Mouse (Mus musculus): ENCODE measurements around the gene Bhlhe41. TPM values are rescaled to one million over a fixed set of nuclear protein-coding genes. Genes with fewer than 3 reads are reported as not detected.

Gene Bhlhe41
- polyA plus RNA-seq, 2 experiments = 0.07 to 0.13 TPM

- Histone ChIP-seq H3K27me3 (ENCODE audit: control insufficient read depth, insufficient read depth, low read length) (no peaks in the 10 kb centered on the region), H3K4me2 (ENCODE audit: low read depth) (no peak overlapping the region)
Measured at GRCm38 (mm10) chr6:145846076-145846475, 19.3 kb downstream of the Bhlhe41 start.

GRCm38 (mm10) chr6:145845611-145846010 lies 19.7 kb downstream of the Bhlhe41 start:
- Histone ChIP-seq H3K9me3 (ENCODE audit: control insufficient read depth, low read length) (no peaks in the 10 kb centered on the region), H3K4me1 (replicated peaks; ENCODE audit: control insufficient read depth in 2 of 2, insufficient read depth in 2 of 2, low read length in 1 of 2) (no peaks in the 10 kb centered on the region), H3K9ac (replicated peaks) (no peak overlapping the region), H3K4me3 (ENCODE audit: insufficient read depth in 1 of 2, low read depth in 2 of 2, low read length in 2 of 2) (no peak overlapping the region), H3K36me3 (replicated peaks; ENCODE audit: control insufficient read depth, insufficient read depth, low read depth) (no peaks in the 10 kb centered on the region), H3K27ac (no peak overlapping the region), H3K27me3 (ENCODE audit: control insufficient read depth, insufficient read depth, low read length) (no peaks in the 10 kb centered on the region), H3K4me2 (ENCODE audit: low read depth) (no peak overlapping the region)
- 39% methylated on average over 5 of the region's 5 CpGs for WGBS (ENCODE audit: insufficient replicate concordance)
- DNase-seq (ENCODE audit: low read depth in 3 of 3, low spot score in 3 of 3) = no peak
- TF ChIP-seq CTCF (IDR thresholded peaks at IDR 0.05; ENCODE audit: low read depth) = no peak
- TF ChIP-seq EP300 (IDR thresholded peaks at IDR 0.05; ENCODE audit: low read depth) = no peak
- no peak for ATAC-seq (ENCODE audit: insufficient read depth)

More at GRCm38 (mm10) chr6:145846076-145846475, 19.3 kb downstream of the Bhlhe41 start:
- no peak for TF ChIP-seq EP300 (IDR thresholded peaks at IDR 0.05; ENCODE audit: low read depth)
- no peak for TF ChIP-seq CTCF (IDR thresholded peaks at IDR 0.05; ENCODE audit: low read depth)
- ATAC-seq (ENCODE audit: insufficient read depth) (no peak), DNase-seq (ENCODE audit: low read depth in 3 of 3, low spot score in 3 of 3) (no peak)
- Histone ChIP-seq H3K9me3 (ENCODE audit: control insufficient read depth, low read length) (no peaks in the 10 kb centered on the region), H3K27ac (no peak overlapping the region), H3K36me3 (replicated peaks; ENCODE audit: control insufficient read depth, insufficient read depth, low read depth) (no peaks in the 10 kb centered on the region), H3K4me1 (replicated peaks; ENCODE audit: control insufficient read depth in 2 of 2, insufficient read depth in 2 of 2, low read length in 1 of 2) (no peaks in the 10 kb centered on the region), H3K4me3 (ENCODE audit: insufficient read depth in 1 of 2, low read depth in 2 of 2, low read length in 2 of 2) (no peak overlapping the region), H3K9ac (replicated peaks) (no peak overlapping the region)
- WGBS (ENCODE audit: insufficient replicate concordance) = 48% methylated on average over 1 of the region's 1 CpGs

GRCm38 (mm10) chr6:145835359-145835758 lies 30.0 kb downstream of the Bhlhe41 start:
- no peak overlapping the region for H3K9ac ChIP-seq (replicated peaks)
- H3K36me3 ChIP-seq (replicated peaks; ENCODE audit: control insufficient read depth, insufficient read depth, low read depth) = no peaks in the 10 kb centered on the region
- no peaks in the 10 kb centered on the region for H3K9me3 ChIP-seq (ENCODE audit: control insufficient read depth, low read length)
- H3K4me2 ChIP-seq (ENCODE audit: low read depth) = no peak overlapping the region
- 8% methylated on average over 6 of the region's 6 CpGs for WGBS (ENCODE audit: insufficient replicate concordance)
- no peak overlapping the region for H3K27ac ChIP-seq
- no peak for ATAC-seq (ENCODE audit: insufficient read depth)
- no peaks in the 10 kb centered on the region for H3K4me1 ChIP-seq (replicated peaks; ENCODE audit: control insufficient read depth in 2 of 2, insufficient read depth in 2 of 2, low read length in 1 of 2)
- no peak overlapping the region for H3K4me3 ChIP-seq (ENCODE audit: insufficient read depth in 1 of 2, low read depth in 2 of 2, low read length in 2 of 2)
- no peak for DNase-seq (ENCODE audit: low read depth in 3 of 3, low spot score in 3 of 3)
- H3K27me3 ChIP-seq (ENCODE audit: control insufficient read depth, insufficient read depth, low read length) = no peaks in the 10 kb centered on the region
- TF ChIP-seq EP300 (IDR thresholded peaks at IDR 0.05; ENCODE audit: low read depth) (no peak), CTCF (IDR thresholded peaks at IDR 0.05; ENCODE audit: low read depth) (no peak)

DNA sequence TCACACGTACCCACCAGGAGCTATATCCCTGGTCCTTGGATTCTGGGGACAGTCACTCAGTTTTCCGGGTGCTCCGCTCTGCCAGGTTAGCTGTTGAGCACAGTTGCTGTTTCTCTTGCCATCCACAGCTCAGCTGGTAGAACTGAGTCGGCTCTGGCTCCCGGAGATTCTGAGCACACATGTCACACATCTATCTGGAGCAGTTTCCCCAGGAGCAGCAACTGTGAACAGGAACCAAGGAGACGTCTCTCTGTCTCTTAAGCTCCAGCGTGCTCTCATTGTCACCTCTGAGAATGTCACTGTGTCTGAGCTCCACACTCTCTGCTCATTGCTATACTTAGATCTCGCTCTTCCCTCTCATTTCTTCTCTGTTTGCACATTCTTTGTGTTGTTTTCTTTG lies 32.4 kb downstream of the Bhlhe41 start:
- DNase-seq (ENCODE audit: low read depth in 3 of 3, low spot score in 3 of 3) (no peak), ATAC-seq (ENCODE audit: insufficient read depth) (no peak)
- 65% methylated on average over 8 of the region's 8 CpGs for WGBS (ENCODE audit: insufficient replicate concordance)
- H3K4me1 ChIP-seq (replicated peaks; ENCODE audit: control insufficient read depth in 2 of 2, insufficient read depth in 2 of 2, low read length in 1 of 2) = peaks cover 0 to 3% of the 10 kb centered on the region in 2 experiments; a peak in 1 of 4 replicates
- no peak overlapping the region for H3K9ac ChIP-seq (replicated peaks)
- TF ChIP-seq CTCF (IDR thresholded peaks at IDR 0.05; ENCODE audit: low read depth) (no peak), EP300 (IDR thresholded peaks at IDR 0.05; ENCODE audit: low read depth) (no peak)
- no peak overlapping the region for H3K27ac ChIP-seq
- no peaks in the 10 kb centered on the region for H3K27me3 ChIP-seq (ENCODE audit: control insufficient read depth, insufficient read depth, low read length)
- no peaks in the 10 kb centered on the region for H3K36me3 ChIP-seq (replicated peaks; ENCODE audit: control insufficient read depth, insufficient read depth, low read depth)
- no peak overlapping the region for H3K4me3 ChIP-seq (ENCODE audit: insufficient read depth in 1 of 2, low read depth in 2 of 2, low read length in 2 of 2)
- H3K4me2 ChIP-seq (ENCODE audit: low read depth) = no peak overlapping the region
- no peaks in the 10 kb centered on the region for H3K9me3 ChIP-seq (ENCODE audit: control insufficient read depth, low read length)

- Histone ChIP-seq H3K27ac (no peak overlapping the region), H3K9me3 (ENCODE audit: control insufficient read depth, low read length) (no peaks in the 10 kb centered on the region), H3K27me3 (ENCODE audit: control insufficient read depth, insufficient read depth, low read length) (no peaks in the 10 kb centered on the region), H3K4me3 (ENCODE audit: insufficient read depth in 1 of 2, low read depth in 2 of 2, low read length in 2 of 2) (no peak overlapping the region), H3K4me2 (ENCODE audit: low read depth) (no peak overlapping the region), H3K36me3 (replicated peaks; ENCODE audit: control insufficient read depth, insufficient read depth, low read depth) (no peaks in the 10 kb centered on the region), H3K9ac (replicated peaks) (no peak overlapping the region), H3K4me1 (replicated peaks; ENCODE audit: control insufficient read depth in 2 of 2, insufficient read depth in 2 of 2, low read length in 1 of 2) (peaks cover 0 to 3% of the 10 kb centered on the region in 2 experiments; a peak in 1 of 4 replicates)
- ATAC-seq (ENCODE audit: insufficient read depth) = no peak
- no peak for DNase-seq (ENCODE audit: low read depth in 3 of 3, low spot score in 3 of 3)
- WGBS (ENCODE audit: insufficient replicate concordance) = 49% methylated on average over 9 of the region's 9 CpGs
- TF ChIP-seq EP300 (IDR thresholded peaks at IDR 0.05; ENCODE audit: low read depth) = no peak
- no peak for TF ChIP-seq CTCF (IDR thresholded peaks at IDR 0.05; ENCODE audit: low read depth)
Measured at GRCm38 (mm10) chr6:145830617-145831016, 34.7 kb downstream of the Bhlhe41 start.
